Mouse (Mus musculus) lung, adult 2 months (tissue): Measurements from ENCODE around the gene Senp2.

Source experiments
- CTCF ChIP-seq: fragments of 200-500 bp; IDR thresholded peaks from 2 replicates; pipeline ENCODE4 v1.5.1; 2011; ENCODE audit warnings: mild to moderate bottlenecking, low read length, control low read depth; ENCODE audit not compliant: insufficient read depth
- POLR2A ChIP-seq: fragments of 200-500 bp; IDR thresholded peaks from 2 replicates; pipeline ENCODE4 v1.6.1; 2011; ENCODE audit warnings: low read depth, mild to moderate bottlenecking, control low read depth, low read length, borderline replicate concordance; ENCODE audit errors: extremely low read depth

GRCm38 (mm10) chr16:21996881-21997641 lies 12.2 kb upstream of the Senp2 start:
- TF ChIP-seq POLR2A (no peak), CTCF (no peak)
